Mouse (Mus musculus): Measurements from ENCODE around the gene Plekha7. TPM values are rescaled to one million over a fixed set of nuclear protein-coding genes. Genes with fewer than 3 reads are reported as not detected.

Plekha7 gene
- polyA plus RNA-seq, 1 experiment from 2014 or later, result 21.4 TPM

- WGBS, result 85% methylated on average over 12 of the region's 12 CpGs
- no peak overlapping the region for H3K9ac ChIP-seq
Measured at GRCm38 (mm10) chr7:116164232-116164631, 143.9 kb downstream of the Plekha7 start.

GRCm38 (mm10) chr7:116161544-116161943, 146.6 kb downstream of the Plekha7 start:
- no peaks in the 10 kb centered on the region for H3K9me3 ChIP-seq
- no peaks in the 10 kb centered on the region for H3K36me3 ChIP-seq
- H3K27me3 ChIP-seq (replicated peaks), result no peaks in the 10 kb centered on the region
- 14% methylated on average over 5 of the region's 5 CpGs for WGBS
- peak; percentile 51 for ATAC-seq
- H3K4me2 ChIP-seq (replicated peaks), result no peak overlapping the region
- H3K9ac ChIP-seq, result no peak overlapping the region
- H3K4me3 ChIP-seq (replicated peaks), result no peak overlapping the region
- no peaks in the 10 kb centered on the region for H3K4me1 ChIP-seq (replicated peaks)
- H3K27ac ChIP-seq, result no peak overlapping the region

More at GRCm38 (mm10) chr7:116164232-116164631, 143.9 kb downstream of the Plekha7 start:
- Histone ChIP-seq H3K4me2 (replicated peaks) (no peak overlapping the region), H3K27me3 (replicated peaks) (no peaks in the 10 kb centered on the region), H3K4me3 (replicated peaks) (no peak overlapping the region), H3K9me3 (no peaks in the 10 kb centered on the region), H3K27ac (no peak overlapping the region), H3K36me3 (no peaks in the 10 kb centered on the region), H3K4me1 (replicated peaks) (no peaks in the 10 kb centered on the region)
- ATAC-seq, result no peak

- no peak overlapping the region for H3K9ac ChIP-seq
- H3K27me3 ChIP-seq (replicated peaks), result no peaks in the 10 kb centered on the region
- H3K4me1 ChIP-seq (replicated peaks), result no peaks in the 10 kb centered on the region
- H3K4me2 ChIP-seq (replicated peaks), result no peak overlapping the region
- H3K9me3 ChIP-seq, result no peaks in the 10 kb centered on the region
- H3K36me3 ChIP-seq, result no peaks in the 10 kb centered on the region
- H3K4me3 ChIP-seq (replicated peaks), result no peak overlapping the region
- WGBS, result 70% methylated on average over 14 of the region's 14 CpGs
- no peak for ATAC-seq
- H3K27ac ChIP-seq, result no peak overlapping the region
Measured at GRCm38 (mm10) chr7:116156894-116157143, 151.4 kb downstream of the Plekha7 start.

GRCm38 (mm10) chr7:116156072-116156893, 151.9 kb downstream of the Plekha7 start:
- no peak for ATAC-seq
- no peaks in the 10 kb centered on the region for H3K4me1 ChIP-seq (replicated peaks)
- WGBS, result 66% methylated on average over 17 of the region's 17 CpGs
- no peaks in the 10 kb centered on the region for H3K36me3 ChIP-seq
- H3K4me2 ChIP-seq (replicated peaks), result no peak overlapping the region
- H3K27ac ChIP-seq, result no peak overlapping the region
- no peaks in the 10 kb centered on the region for H3K27me3 ChIP-seq (replicated peaks)
- H3K9me3 ChIP-seq, result no peaks in the 10 kb centered on the region
- no peak overlapping the region for H3K9ac ChIP-seq
- H3K4me3 ChIP-seq (replicated peaks), result no peak overlapping the region

GRCm38 (mm10) chr7:116153781-116154368, 154.3 kb downstream of the Plekha7 start:
- Histone ChIP-seq H3K4me3 (replicated peaks) (no peak overlapping the region), H3K27ac (no peak overlapping the region), H3K27me3 (replicated peaks) (no peaks in the 10 kb centered on the region), H3K4me1 (replicated peaks) (no peaks in the 10 kb centered on the region), H3K4me2 (replicated peaks) (no peak overlapping the region), H3K9me3 (no peaks in the 10 kb centered on the region), H3K36me3 (no peaks in the 10 kb centered on the region), H3K9ac (no peak overlapping the region)
- 63% methylated on average over 2 of the region's 2 CpGs for WGBS
- ATAC-seq, result no peak

- H3K4me3 ChIP-seq (replicated peaks), result no peak overlapping the region
- WGBS, result 68% methylated on average over 4 of the region's 4 CpGs
- 0 out of 2 replicates have a peak, but pooled peaks cover 3% of the 10 kb centered on the region for H3K4me1 ChIP-seq (replicated peaks)
- no peaks in the 10 kb centered on the region for H3K36me3 ChIP-seq
- no peak overlapping the region for H3K27ac ChIP-seq
- H3K9ac ChIP-seq, result no peak overlapping the region
- no peaks in the 10 kb centered on the region for H3K27me3 ChIP-seq (replicated peaks)
- no peak for ATAC-seq
- no peaks in the 10 kb centered on the region for H3K9me3 ChIP-seq
- no peak overlapping the region for H3K4me2 ChIP-seq (replicated peaks)
Measured at GRCm38 (mm10) chr7:116149568-116149967, 158.6 kb downstream of the Plekha7 start.

GRCm38 (mm10) chr7:116147114-116147513, 161.1 kb downstream of the Plekha7 start:
- H3K36me3 ChIP-seq, result no peaks in the 10 kb centered on the region
- 84% methylated on average over 2 of the region's 2 CpGs for WGBS
- 0 out of 2 replicates have a peak, but pooled peaks cover 3% of the 10 kb centered on the region for H3K4me1 ChIP-seq (replicated peaks)
- no peak for ATAC-seq
- no peak overlapping the region for H3K4me2 ChIP-seq (replicated peaks)
- no peak overlapping the region for H3K4me3 ChIP-seq (replicated peaks)
- no peak overlapping the region for H3K27ac ChIP-seq
- H3K9ac ChIP-seq, result no peak overlapping the region
- H3K27me3 ChIP-seq (replicated peaks), result no peaks in the 10 kb centered on the region
- H3K9me3 ChIP-seq, result no peaks in the 10 kb centered on the region

DNA sequence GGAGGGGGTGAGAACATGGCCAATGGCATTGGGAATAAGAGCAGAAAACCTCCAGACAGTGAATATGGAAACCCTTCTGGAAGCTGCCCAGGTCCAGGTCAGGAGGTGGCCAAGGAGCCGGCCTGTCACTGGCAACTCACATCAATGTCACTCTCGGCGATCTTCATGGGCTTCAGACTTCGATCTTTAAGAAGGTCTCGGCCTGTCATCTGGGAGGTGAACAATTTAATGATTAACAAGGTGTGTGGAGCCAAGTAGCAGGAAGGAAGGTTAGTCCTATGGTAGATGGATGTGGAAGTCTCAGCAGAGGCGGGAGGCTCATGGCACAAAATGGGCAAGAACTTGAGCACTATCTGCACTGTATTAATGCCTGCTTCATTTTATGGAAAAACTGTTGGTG, 163.1 kb downstream of the Plekha7 start:
- peak; percentile 85 for ATAC-seq

DNA sequence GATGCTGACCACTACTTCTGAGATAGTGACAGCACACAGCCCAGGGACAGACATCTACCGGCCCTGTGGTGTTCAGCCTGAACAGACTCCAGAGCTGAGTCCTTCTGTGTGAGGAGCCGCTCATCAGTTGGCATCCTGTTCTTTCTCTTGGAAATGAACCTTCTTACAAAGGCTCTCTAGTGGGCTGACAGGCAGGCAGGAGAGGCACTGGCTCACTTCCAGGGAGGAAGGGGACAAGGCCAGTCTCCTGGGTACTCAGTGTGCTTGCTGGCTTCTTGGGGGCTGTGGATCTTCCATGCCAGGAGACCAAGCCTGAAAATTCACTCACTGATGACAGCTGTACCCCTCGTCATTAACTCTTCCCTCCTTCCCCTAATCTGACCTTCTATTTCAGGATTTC, 170.5 kb downstream of the Plekha7 start:
- no peak overlapping the region for H3K4me2 ChIP-seq (replicated peaks)
- no peak overlapping the region for H3K27ac ChIP-seq
- no peaks in the 10 kb centered on the region for H3K36me3 ChIP-seq
- H3K9me3 ChIP-seq, result no peaks in the 10 kb centered on the region
- ATAC-seq, result no peak
- H3K4me1 ChIP-seq (replicated peaks), result no peaks in the 10 kb centered on the region
- no peak overlapping the region for H3K4me3 ChIP-seq (replicated peaks)
- H3K9ac ChIP-seq, result no peak overlapping the region
- 72% methylated on average over 3 of the region's 3 CpGs for WGBS
- no peaks in the 10 kb centered on the region for H3K27me3 ChIP-seq (replicated peaks)

More for the DNA sequence above, 163.1 kb downstream of the Plekha7 start:
- Histone ChIP-seq H3K9ac (no peak overlapping the region), H3K4me1 (replicated peaks) (0 out of 2 replicates have a peak, but pooled peaks cover 3% of the 10 kb centered on the region), H3K27ac (no peak overlapping the region), H3K36me3 (no peaks in the 10 kb centered on the region), H3K9me3 (no peaks in the 10 kb centered on the region), H3K4me2 (replicated peaks) (no peak overlapping the region), H3K4me3 (replicated peaks) (no peak overlapping the region), H3K27me3 (replicated peaks) (no peaks in the 10 kb centered on the region)
- 69% methylated on average over 6 of the region's 6 CpGs for WGBS

GRCm38 (mm10) chr7:116137149-116137548, 171.0 kb downstream of the Plekha7 start:
- Histone ChIP-seq H3K27me3 (replicated peaks) (no peaks in the 10 kb centered on the region), H3K27ac (no peak overlapping the region), H3K4me3 (replicated peaks) (no peak overlapping the region), H3K36me3 (no peaks in the 10 kb centered on the region), H3K9ac (no peak overlapping the region), H3K4me2 (replicated peaks) (no peak overlapping the region), H3K4me1 (replicated peaks) (no peaks in the 10 kb centered on the region), H3K9me3 (no peaks in the 10 kb centered on the region)
- no peak for ATAC-seq
- 83% methylated on average over 12 of the region's 12 CpGs for WGBS

DNA sequence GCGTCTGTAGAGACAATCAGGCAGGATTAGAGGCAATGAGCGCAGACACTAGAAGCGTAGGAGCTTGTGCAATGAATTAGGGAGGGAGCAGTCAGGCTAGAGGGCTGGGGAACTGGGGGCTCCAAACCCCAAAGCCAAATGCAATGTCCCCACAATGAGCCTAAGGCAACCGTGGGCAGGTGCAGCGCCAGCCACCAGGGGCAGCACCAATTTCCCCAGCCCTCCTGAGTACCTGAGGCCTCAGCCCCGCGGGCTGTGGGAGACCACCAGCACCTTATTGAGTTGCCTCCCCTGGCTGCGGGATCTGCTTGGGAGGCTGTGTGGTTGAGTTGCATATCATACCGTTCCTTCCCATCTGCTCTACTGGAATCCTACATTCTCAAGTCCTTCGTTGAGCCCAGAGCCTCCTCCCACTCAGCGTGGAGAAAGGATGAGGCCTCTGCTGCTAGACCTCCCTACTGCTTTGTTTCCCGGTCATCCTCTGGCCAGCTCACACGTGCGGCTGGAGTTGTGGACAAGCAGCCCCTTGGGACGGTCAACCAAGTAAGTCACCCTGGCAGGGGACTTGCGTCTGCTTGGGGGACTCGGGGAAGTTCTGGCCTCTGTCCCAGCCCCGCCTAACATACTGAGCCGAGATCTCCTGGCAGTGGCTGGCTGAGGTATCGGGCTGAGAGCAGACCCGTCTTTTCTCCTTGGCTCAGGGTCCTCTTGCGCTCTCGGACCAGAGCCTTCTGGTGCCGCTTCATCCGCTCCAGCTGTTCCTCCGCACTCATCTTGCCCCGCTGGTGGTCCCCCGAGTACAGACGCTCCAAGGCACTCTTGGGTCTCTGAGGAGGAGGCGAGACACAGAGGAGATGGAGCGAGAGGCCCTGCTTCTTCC, 173.5 kb downstream of the Plekha7 start:
- no peak overlapping the region for H3K9ac ChIP-seq
- H3K36me3 ChIP-seq, result no peaks in the 10 kb centered on the region
- H3K9me3 ChIP-seq, result no peaks in the 10 kb centered on the region
- no peaks in the 10 kb centered on the region for H3K27me3 ChIP-seq (replicated peaks)
- H3K27ac ChIP-seq, result no peak overlapping the region
- no peak for ATAC-seq
- H3K4me2 ChIP-seq (replicated peaks), result no peak overlapping the region
- no peaks in the 10 kb centered on the region for H3K4me1 ChIP-seq (replicated peaks)
- WGBS, result 77% methylated on average over 31 of the region's 31 CpGs
- no peak overlapping the region for H3K4me3 ChIP-seq (replicated peaks)

- Histone ChIP-seq H3K4me1 (replicated peaks) (no peaks in the 10 kb centered on the region), H3K36me3 (peaks cover 3% of the 10 kb centered on the region; the same call in 1 of the 2 replicates), H3K27me3 (replicated peaks) (no peaks in the 10 kb centered on the region), H3K9me3 (no peaks in the 10 kb centered on the region), H3K4me2 (replicated peaks) (no peak overlapping the region), H3K4me3 (replicated peaks) (no peak overlapping the region), H3K27ac (no peak overlapping the region), H3K9ac (no peak overlapping the region)
- ATAC-seq, result peak; percentile 48
- 3% methylated on average over 5 of the region's 5 CpGs for WGBS
Measured at GRCm38 (mm10) chr7:116132078-116132477, 176.1 kb downstream of the Plekha7 start.

Data from intestine, embryonic 15.5 days (tissue).